Mouse (Mus musculus): ENCODE data around the gene Parp4. TPM values are rescaled to one million over a fixed set of nuclear protein-coding genes. Genes with fewer than 3 reads are reported as not detected.

Parp4 gene
- 7.6 TPM for polyA plus RNA-seq (2015; fragmentation: Illumina TruSeq; extraction: RNeasy Lipid Tissue Mini Kit (QIAGEN cat#74804); ENCODE audit: insufficient read depth, low read depth, low replicate concordance)

GRCm38 (mm10) chr14:56575416-56575815 is at the start of gene Parp4, which contains the start of gene Cenpj:
TSS of gene Parp4 (plus strand) at chr14:56575619.
TSS of gene Cenpj (minus strand) at chr14:56575425.

DNA sequence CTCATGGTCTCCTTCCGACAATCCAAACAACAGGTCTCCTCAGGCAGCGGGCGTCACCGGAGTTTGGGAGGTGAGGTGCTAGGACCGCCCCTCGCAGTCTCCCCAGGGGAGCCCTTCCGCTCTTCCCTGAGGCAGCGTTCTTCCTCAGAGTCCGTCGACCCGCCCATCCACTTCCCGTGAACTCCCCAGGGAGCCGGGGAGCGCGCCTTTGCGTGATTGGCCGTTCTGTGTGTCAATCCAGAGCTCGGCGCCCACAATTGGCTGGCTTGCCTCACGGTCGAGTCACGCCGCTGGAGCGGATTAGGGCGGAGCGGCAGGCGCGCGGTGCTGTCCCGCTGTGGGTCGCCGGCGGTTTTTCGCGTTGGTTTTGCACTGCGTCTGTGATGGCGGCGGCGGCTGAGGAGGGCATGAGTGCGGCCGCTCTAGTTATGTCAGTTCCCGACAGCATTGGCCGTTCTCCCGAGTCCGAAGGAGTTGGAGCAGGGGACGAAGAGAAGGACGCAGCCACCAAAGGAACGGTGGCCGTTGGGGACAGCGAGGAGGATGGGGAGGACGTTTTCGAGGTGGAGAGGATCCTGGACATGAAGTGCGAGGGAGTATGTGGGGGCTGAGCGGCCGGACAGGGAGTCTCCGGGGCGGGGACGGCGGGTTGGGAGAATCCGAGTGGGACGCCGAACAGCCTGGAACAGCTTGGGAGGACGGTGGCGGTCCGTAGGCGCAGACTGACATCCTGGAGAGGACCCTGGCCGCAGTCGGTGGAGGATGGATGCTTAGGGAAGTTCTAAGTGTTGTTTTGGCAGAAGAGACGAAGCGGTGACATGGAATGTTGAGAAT is 92.8 kb downstream of the Parp4 start, which contains the start of gene Mphosph8:
TSS of gene Mphosph8 (plus strand) at position 280 of the 834 bp plus-strand sequence.

Other genes with a start within 250 kb of the Parp4 start
- not detected for gene Atp12a, start 210.6 kb upstream of the Parp4 start, polyA plus RNA-seq (2015; fragmentation: Illumina TruSeq; extraction: RNeasy Lipid Tissue Mini Kit (QIAGEN cat#74804); ENCODE audit: insufficient read depth, low read depth, low replicate concordance)
- gene Rnf17, start 173.0 kb upstream of the Parp4 start, polyA plus RNA-seq (2015; fragmentation: Illumina TruSeq; extraction: RNeasy Lipid Tissue Mini Kit (QIAGEN cat#74804); ENCODE audit: insufficient read depth, low read depth, low replicate concordance) = not detected
- gene Cenpj, start 194 bp upstream of the Parp4 start, polyA plus RNA-seq (2015; fragmentation: Illumina TruSeq; extraction: RNeasy Lipid Tissue Mini Kit (QIAGEN cat#74804); ENCODE audit: insufficient read depth, low read depth, low replicate concordance) = 2.7 TPM
- gene Mphosph8, start 92.6 kb downstream of the Parp4 start, polyA plus RNA-seq (2015; fragmentation: Illumina TruSeq; extraction: RNeasy Lipid Tissue Mini Kit (QIAGEN cat#74804); ENCODE audit: insufficient read depth, low read depth, low replicate concordance) = 11.1 TPM
- 3.7 TPM for gene Pspc1, start 202.7 kb downstream of the Parp4 start, polyA plus RNA-seq (2015; fragmentation: Illumina TruSeq; extraction: RNeasy Lipid Tissue Mini Kit (QIAGEN cat#74804); ENCODE audit: insufficient read depth, low read depth, low replicate concordance)
- 9.9 TPM for gene Zmym5, start 236.1 kb downstream of the Parp4 start, polyA plus RNA-seq (2015; fragmentation: Illumina TruSeq; extraction: RNeasy Lipid Tissue Mini Kit (QIAGEN cat#74804); ENCODE audit: insufficient read depth, low read depth, low replicate concordance)

Measured in pancreas, adult 10 weeks (tissue).